Mouse (Mus musculus): ENCODE results near the gene Inpp4a. TPM values are rescaled to one million over a fixed set of nuclear protein-coding genes. Genes with fewer than 3 reads are reported as not detected.

Inpp4a gene
- polyA plus RNA-seq, 1 experiment from 2014 or later: 15.5 TPM

DNA sequence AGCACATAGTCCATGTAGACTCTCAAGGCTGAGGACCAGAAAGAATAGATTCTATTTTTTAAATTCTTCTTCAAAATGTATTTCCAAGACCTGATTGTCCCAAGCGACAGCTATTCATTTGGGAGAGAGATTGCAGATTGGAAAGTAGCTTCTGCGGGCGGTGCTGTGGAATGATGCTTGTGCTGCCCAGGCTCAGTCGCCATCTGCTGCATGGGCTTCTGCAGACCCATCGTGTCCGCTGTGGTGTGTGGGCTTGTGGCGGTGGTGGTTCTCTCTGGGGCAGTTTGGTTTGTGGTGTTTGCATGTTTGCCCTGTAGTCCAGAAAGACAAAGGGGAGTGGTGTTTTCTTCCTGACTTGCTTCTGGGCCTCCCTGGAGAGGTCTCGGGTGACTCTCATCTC, 76.5 kb downstream of the Inpp4a start:
- no peak overlapping the region for H3K4me2 ChIP-seq (ENCODE audit: low read length)
- no peak overlapping the region for H3K4me3 ChIP-seq (ENCODE audit: control insufficient read depth in 1 of 2, insufficient read depth in 1 of 2, low read depth in 1 of 2, low read length in 2 of 2)
- no peak overlapping the region for H3K27ac ChIP-seq (replicated peaks in 1 of 2; ENCODE audit: control insufficient read depth in 1 of 2, insufficient read depth in 1 of 2, low read depth in 2 of 2, low read length in 2 of 2)
- WGBS: 91% methylated on average over 8 of the region's 8 CpGs
- ATAC-seq (ENCODE audit: insufficient number of reproducible peaks, insufficient read depth, low FRiP score, low read depth): no peak
- H3K36me3 ChIP-seq (ENCODE audit: control insufficient read depth, insufficient read depth, low read length): peaks cover 47% of the 10 kb centered on the region
- no peak overlapping the region for H3K9ac ChIP-seq (ENCODE audit: low read length)
- H3K4me1 ChIP-seq (ENCODE audit: control insufficient read depth in 2 of 2, insufficient read depth in 2 of 2, low read length in 2 of 2): no peaks in the 10 kb centered on the region; a peak in 1 of 4 replicates
- no peaks in the 10 kb centered on the region for H3K9me3 ChIP-seq (ENCODE audit: control insufficient read depth, low read length)
- H3K27me3 ChIP-seq (ENCODE audit: control insufficient read depth, insufficient read depth, low read length): no peaks in the 10 kb centered on the region

DNA sequence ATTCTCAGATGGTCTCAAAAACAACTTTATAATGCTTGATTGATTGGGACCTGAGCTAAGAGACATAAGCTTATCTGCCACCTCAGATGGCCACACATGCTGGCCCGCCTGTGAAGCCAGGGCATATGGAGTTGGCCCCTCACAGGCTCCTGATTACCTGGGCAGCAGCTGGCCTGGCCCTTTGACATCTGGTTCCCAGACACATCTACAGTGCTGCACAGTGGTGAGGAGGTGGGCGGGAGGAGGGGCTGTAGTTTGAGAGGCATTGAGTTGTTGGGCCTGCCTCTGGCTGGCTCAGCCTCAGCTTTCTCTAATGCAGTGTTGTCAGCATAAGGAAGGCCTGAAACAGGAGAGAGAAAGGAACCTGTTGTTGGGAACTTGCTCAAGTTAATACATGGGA, 77.1 kb downstream of the Inpp4a start:
- H3K4me2 ChIP-seq (ENCODE audit: low read length): no peak overlapping the region
- ATAC-seq (ENCODE audit: insufficient number of reproducible peaks, insufficient read depth, low FRiP score, low read depth): no peak
- H3K36me3 ChIP-seq (ENCODE audit: control insufficient read depth, insufficient read depth, low read length): peaks cover 46% of the 10 kb centered on the region
- H3K27ac ChIP-seq (replicated peaks in 1 of 2; ENCODE audit: control insufficient read depth in 1 of 2, insufficient read depth in 1 of 2, low read depth in 2 of 2, low read length in 2 of 2): no peak overlapping the region
- H3K9ac ChIP-seq (ENCODE audit: low read length): no peak overlapping the region
- no peak overlapping the region for H3K4me3 ChIP-seq (ENCODE audit: control insufficient read depth in 1 of 2, insufficient read depth in 1 of 2, low read depth in 1 of 2, low read length in 2 of 2)
- no peaks in the 10 kb centered on the region for H3K9me3 ChIP-seq (ENCODE audit: control insufficient read depth, low read length)
- 81% methylated on average over 2 of the region's 2 CpGs for WGBS
- no peaks in the 10 kb centered on the region for H3K27me3 ChIP-seq (ENCODE audit: control insufficient read depth, insufficient read depth, low read length)
- no peaks in the 10 kb centered on the region; a peak in 1 of 4 replicates for H3K4me1 ChIP-seq (ENCODE audit: control insufficient read depth in 2 of 2, insufficient read depth in 2 of 2, low read length in 2 of 2)

- 94% methylated on average over 5 of the region's 5 CpGs for WGBS
- peaks cover 42% of the 10 kb centered on the region for H3K36me3 ChIP-seq (ENCODE audit: control insufficient read depth, insufficient read depth, low read length)
- H3K4me1 ChIP-seq (ENCODE audit: control insufficient read depth in 2 of 2, insufficient read depth in 2 of 2, low read length in 2 of 2): peaks cover 0 to 2% of the 10 kb centered on the region in 2 experiments; a peak in 1 of 4 replicates
- H3K4me3 ChIP-seq (ENCODE audit: control insufficient read depth in 1 of 2, insufficient read depth in 1 of 2, low read depth in 1 of 2, low read length in 2 of 2): no peak overlapping the region
- no peak overlapping the region for H3K9ac ChIP-seq (ENCODE audit: low read length)
- H3K9me3 ChIP-seq (ENCODE audit: control insufficient read depth, low read length): no peaks in the 10 kb centered on the region
- H3K4me2 ChIP-seq (ENCODE audit: low read length): no peak overlapping the region
- no peaks in the 10 kb centered on the region for H3K27me3 ChIP-seq (ENCODE audit: control insufficient read depth, insufficient read depth, low read length)
- ATAC-seq (ENCODE audit: insufficient number of reproducible peaks, insufficient read depth, low FRiP score, low read depth): no peak
- no peak overlapping the region for H3K27ac ChIP-seq (replicated peaks in 1 of 2; ENCODE audit: control insufficient read depth in 1 of 2, insufficient read depth in 1 of 2, low read depth in 2 of 2, low read length in 2 of 2)
Measured at GRCm38 (mm10) chr1:37378095-37378494, 78.4 kb downstream of the Inpp4a start.

- H3K4me3 ChIP-seq (ENCODE audit: control insufficient read depth in 1 of 2, insufficient read depth in 1 of 2, low read depth in 1 of 2, low read length in 2 of 2): no peak overlapping the region
- H3K27me3 ChIP-seq (ENCODE audit: control insufficient read depth, insufficient read depth, low read length): no peaks in the 10 kb centered on the region
- H3K27ac ChIP-seq (replicated peaks in 1 of 2; ENCODE audit: control insufficient read depth in 1 of 2, insufficient read depth in 1 of 2, low read depth in 2 of 2, low read length in 2 of 2): no peak overlapping the region
- no peak for ATAC-seq (ENCODE audit: insufficient number of reproducible peaks, insufficient read depth, low FRiP score, low read depth)
- 62% methylated on average over 4 of the region's 4 CpGs for WGBS
- H3K4me2 ChIP-seq (ENCODE audit: low read length): no peak overlapping the region
- H3K9me3 ChIP-seq (ENCODE audit: control insufficient read depth, low read length): no peaks in the 10 kb centered on the region
- no peak overlapping the region for H3K9ac ChIP-seq (ENCODE audit: low read length)
- H3K4me1 ChIP-seq (ENCODE audit: control insufficient read depth in 2 of 2, insufficient read depth in 2 of 2, low read length in 2 of 2): peaks cover 10 to 13% of the 10 kb centered on the region in 2 experiments
- H3K36me3 ChIP-seq (ENCODE audit: control insufficient read depth, insufficient read depth, low read length): peaks cover 39% of the 10 kb centered on the region
Measured at GRCm38 (mm10) chr1:37379536-37379935, 79.9 kb downstream of the Inpp4a start.

DNA sequence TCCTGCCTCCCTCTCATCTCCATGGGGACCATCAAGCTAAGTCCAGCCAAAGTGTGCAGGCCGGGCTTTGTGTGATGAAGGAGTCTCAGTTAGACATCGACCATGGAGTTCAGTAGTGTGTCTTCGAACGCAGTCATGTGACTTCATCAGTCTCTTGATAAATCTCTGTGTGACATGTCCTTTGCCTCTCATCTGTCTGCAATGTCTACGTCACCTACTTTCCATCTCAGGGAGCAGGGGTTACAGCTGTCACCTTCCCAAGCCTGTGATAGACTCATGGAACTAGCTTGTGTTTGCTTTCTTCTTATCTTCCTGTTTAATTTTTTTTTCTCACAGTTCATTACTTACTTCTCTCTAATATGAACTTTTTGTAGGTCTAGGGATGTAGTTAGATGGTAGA, 81.2 kb downstream of the Inpp4a start:
- Histone ChIP-seq H3K27ac (replicated peaks in 1 of 2; ENCODE audit: control insufficient read depth in 1 of 2, insufficient read depth in 1 of 2, low read depth in 2 of 2, low read length in 2 of 2) (no peak overlapping the region), H3K9me3 (ENCODE audit: control insufficient read depth, low read length) (no peaks in the 10 kb centered on the region), H3K4me1 (ENCODE audit: control insufficient read depth in 2 of 2, insufficient read depth in 2 of 2, low read length in 2 of 2) (peaks cover 16 to 24% of the 10 kb centered on the region in 2 experiments), H3K4me3 (ENCODE audit: control insufficient read depth in 1 of 2, insufficient read depth in 1 of 2, low read depth in 1 of 2, low read length in 2 of 2) (no peak overlapping the region), H3K27me3 (ENCODE audit: control insufficient read depth, insufficient read depth, low read length) (no peaks in the 10 kb centered on the region), H3K4me2 (ENCODE audit: low read length) (no peak overlapping the region), H3K36me3 (ENCODE audit: control insufficient read depth, insufficient read depth, low read length) (peaks cover 29% of the 10 kb centered on the region), H3K9ac (ENCODE audit: low read length) (no peak overlapping the region)
- no peak for ATAC-seq (ENCODE audit: insufficient number of reproducible peaks, insufficient read depth, low FRiP score, low read depth)
- 79% methylated on average over 5 of the region's 5 CpGs for WGBS

GRCm38 (mm10) chr1:37384304-37384703, 84.6 kb downstream of the Inpp4a start:
- no peaks in the 10 kb centered on the region for H3K27me3 ChIP-seq (ENCODE audit: control insufficient read depth, insufficient read depth, low read length)
- H3K36me3 ChIP-seq (ENCODE audit: control insufficient read depth, insufficient read depth, low read length): peaks cover 25% of the 10 kb centered on the region
- WGBS: 49% methylated on average over 3 of the region's 3 CpGs
- H3K9me3 ChIP-seq (ENCODE audit: control insufficient read depth, low read length): no peaks in the 10 kb centered on the region
- H3K4me2 ChIP-seq (ENCODE audit: low read length): no peak overlapping the region
- ATAC-seq (ENCODE audit: insufficient number of reproducible peaks, insufficient read depth, low FRiP score, low read depth): peak; percentile 58; the same call in 1 of the 2 replicates
- H3K27ac ChIP-seq (replicated peaks in 1 of 2; ENCODE audit: control insufficient read depth in 1 of 2, insufficient read depth in 1 of 2, low read depth in 2 of 2, low read length in 2 of 2): peak overlapping the region; percentile 69 to 77
- no peak overlapping the region for H3K4me3 ChIP-seq (ENCODE audit: control insufficient read depth in 1 of 2, insufficient read depth in 1 of 2, low read depth in 1 of 2, low read length in 2 of 2)
- peaks cover 32 to 42% of the 10 kb centered on the region in 2 experiments for H3K4me1 ChIP-seq (ENCODE audit: control insufficient read depth in 2 of 2, insufficient read depth in 2 of 2, low read length in 2 of 2)
- peak overlapping the region; percentile 16; the same call in 1 of the 2 replicates for H3K9ac ChIP-seq (ENCODE audit: low read length)

DNA sequence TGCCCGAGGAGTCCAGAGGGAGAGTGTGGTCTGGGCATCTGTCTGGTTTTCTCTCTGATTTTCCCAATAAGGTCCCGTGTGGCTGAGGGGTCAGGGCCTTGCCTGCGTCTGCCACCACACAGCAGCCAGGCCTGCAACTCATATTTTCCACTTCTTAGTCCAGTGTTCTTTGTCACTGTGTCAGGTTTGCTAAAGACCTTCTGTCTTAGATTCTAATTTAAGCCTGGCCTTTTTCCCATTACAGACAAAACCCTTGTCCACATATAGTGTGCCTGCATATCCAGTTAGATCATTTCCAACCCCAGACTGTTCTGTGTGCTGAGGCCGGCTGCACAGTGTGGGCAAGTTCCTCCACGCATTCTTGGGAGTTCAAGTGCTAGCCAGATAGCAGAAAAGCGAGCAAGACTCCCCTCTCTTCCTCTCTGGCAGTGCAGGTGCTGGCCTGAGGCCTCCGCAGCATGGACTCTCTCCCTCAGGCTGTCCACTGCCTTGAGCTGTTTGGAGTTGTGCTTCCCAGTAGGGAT, 86.8 kb downstream of the Inpp4a start:
- Histone ChIP-seq H3K36me3 (ENCODE audit: control insufficient read depth, insufficient read depth, low read length) (peaks cover 28% of the 10 kb centered on the region), H3K27ac (replicated peaks in 1 of 2; ENCODE audit: control insufficient read depth in 1 of 2, insufficient read depth in 1 of 2, low read depth in 2 of 2, low read length in 2 of 2) (peak overlapping the region; percentile 89 to 90), H3K4me3 (ENCODE audit: control insufficient read depth in 1 of 2, insufficient read depth in 1 of 2, low read depth in 1 of 2, low read length in 2 of 2) (no peak overlapping the region), H3K9ac (ENCODE audit: low read length) (peak overlapping the region; percentile 47; the same call in 1 of the 2 replicates), H3K27me3 (ENCODE audit: control insufficient read depth, insufficient read depth, low read length) (no peaks in the 10 kb centered on the region), H3K4me2 (ENCODE audit: low read length) (peak overlapping the region; percentile 9; the same call in 1 of the 2 replicates), H3K4me1 (ENCODE audit: control insufficient read depth in 2 of 2, insufficient read depth in 2 of 2, low read length in 2 of 2) (peaks cover 32 to 42% of the 10 kb centered on the region in 2 experiments), H3K9me3 (ENCODE audit: control insufficient read depth, low read length) (no peaks in the 10 kb centered on the region)
- 23% methylated on average over 7 of the region's 7 CpGs for WGBS
- ATAC-seq (ENCODE audit: insufficient number of reproducible peaks, insufficient read depth, low FRiP score, low read depth): peak; percentile 65

DNA sequence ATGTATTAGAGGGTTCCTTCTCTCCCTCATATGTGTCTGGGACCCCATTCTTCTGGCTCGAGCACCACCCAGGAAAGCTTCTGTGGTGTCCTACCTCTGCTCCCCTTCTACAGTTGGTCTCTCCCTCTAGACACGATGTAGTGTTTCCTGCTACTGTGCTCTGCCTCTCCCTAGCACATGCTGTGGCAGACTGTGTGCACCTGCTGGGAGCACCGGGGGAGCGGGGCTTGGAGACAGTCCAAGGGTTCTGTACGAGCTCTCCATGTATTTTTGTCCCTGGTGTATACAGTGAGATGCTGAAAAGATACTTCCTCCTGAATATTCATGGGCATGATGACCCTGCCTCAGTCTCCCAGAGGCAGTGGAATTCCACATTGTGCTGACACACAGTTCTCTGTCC, 93.5 kb downstream of the Inpp4a start:
- H3K27ac ChIP-seq (replicated peaks in 1 of 2; ENCODE audit: control insufficient read depth in 1 of 2, insufficient read depth in 1 of 2, low read depth in 2 of 2, low read length in 2 of 2): no peak overlapping the region
- H3K9me3 ChIP-seq (ENCODE audit: control insufficient read depth, low read length): no peaks in the 10 kb centered on the region
- peaks cover 3 to 5% of the 10 kb centered on the region in 2 experiments; a peak in 2 of 4 replicates for H3K4me1 ChIP-seq (ENCODE audit: control insufficient read depth in 2 of 2, insufficient read depth in 2 of 2, low read length in 2 of 2)
- H3K36me3 ChIP-seq (ENCODE audit: control insufficient read depth, insufficient read depth, low read length): peaks cover 52% of the 10 kb centered on the region
- H3K27me3 ChIP-seq (ENCODE audit: control insufficient read depth, insufficient read depth, low read length): no peaks in the 10 kb centered on the region
- H3K9ac ChIP-seq (ENCODE audit: low read length): no peak overlapping the region
- no peak overlapping the region for H3K4me2 ChIP-seq (ENCODE audit: low read length)
- ATAC-seq (ENCODE audit: insufficient number of reproducible peaks, insufficient read depth, low FRiP score, low read depth): no peak
- 61% methylated on average over 5 of the region's 5 CpGs for WGBS
- H3K4me3 ChIP-seq (ENCODE audit: control insufficient read depth in 1 of 2, insufficient read depth in 1 of 2, low read depth in 1 of 2, low read length in 2 of 2): no peak overlapping the region
